Mouse (Mus musculus) right cerebral cortex, postnatal 36 days (tissue): ENCODE data around the gene Smok2a.
"Not testable (repeated sequence)": the region's sequence is repeated elsewhere in the genome, so short reads cannot be mapped to it uniquely, and the experiment has no call there.

ENCODE experiments used
- DNase-seq, 2 experiments: peaks; one replicate each; pipeline ENCODE4 v3.0.0; 2022; ENCODE audit warnings: low spot score in 2 of 2, mixed read lengths in 1 of 2

Gene Smok2a

GRCm38 (mm10) chr17:13214169-13214568, 6.8 kb upstream of the Smok2a start:
- no peak for DNase-seq

- no peak for DNase-seq
Observed at GRCm38 (mm10) chr17:13215595-13215994, 5.4 kb upstream of the Smok2a start.

DNA sequence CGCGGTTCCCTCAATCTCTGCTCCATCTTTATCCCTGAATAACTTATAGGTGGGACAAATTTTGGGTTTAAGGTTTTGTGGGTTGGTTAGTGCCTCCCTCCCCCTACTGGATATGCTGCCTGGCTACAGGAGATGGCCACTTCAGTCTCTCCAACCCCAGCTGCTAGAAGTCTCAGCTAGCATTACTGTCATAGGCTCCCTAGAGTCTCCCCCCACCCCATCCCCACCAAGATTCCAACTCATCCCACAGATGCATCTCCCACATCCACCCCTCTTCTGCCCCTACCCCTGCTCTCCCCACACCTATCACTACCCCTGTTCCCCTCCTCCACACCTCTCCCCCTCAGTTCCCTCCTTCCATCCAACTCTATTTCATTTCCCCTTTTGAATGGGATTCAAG, 933 bp downstream of the Smok2a start:
- DNase-seq = not testable (repeated sequence)

DNA sequence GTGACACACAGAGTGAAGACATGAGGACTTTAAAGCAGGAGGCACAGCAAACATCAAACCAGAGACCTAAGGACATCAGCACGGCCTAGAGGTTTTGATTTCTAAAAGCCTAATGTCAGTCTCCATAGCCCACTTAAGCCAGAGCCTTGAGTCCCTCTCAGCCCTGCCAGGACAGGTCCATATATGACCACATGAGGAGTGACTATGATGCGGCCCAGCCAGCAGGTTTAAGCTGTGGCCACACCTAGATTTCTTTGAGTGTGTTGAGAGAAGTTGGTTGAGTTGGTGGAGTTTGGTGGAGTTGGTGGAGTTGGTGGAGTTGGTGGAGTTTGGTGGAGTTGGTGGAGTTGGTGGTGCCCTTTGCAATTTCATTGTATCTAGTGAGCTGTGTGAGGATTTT, 9.0 kb downstream of the Smok2a start, which contains the start of gene Smok2b:
Gene Smok2b (plus strand): TSS at position 301 of the 400 bp plus-strand sequence.
- DNase-seq = not testable (repeated sequence)

- not testable (repeated sequence) for DNase-seq
Observed at GRCm38 (mm10) chr17:13239461-13239860, 18.5 kb downstream of the Smok2a start.

- not testable (repeated sequence) for DNase-seq
Observed at GRCm38 (mm10) chr17:13240807-13241727, 20.1 kb downstream of the Smok2a start.

GRCm38 (mm10) chr17:13254786-13255185, 33.8 kb downstream of the Smok2a start:
- DNase-seq = not testable (repeated sequence)
